Mouse (Mus musculus): ENCODE results near the gene Tmbim7. TPM values are rescaled to one million over a fixed set of nuclear protein-coding genes. Genes with fewer than 3 reads are reported as not detected.

Gene Tmbim7
- total RNA-seq, 2 experiments from 2014 or later = not detected

DNA sequence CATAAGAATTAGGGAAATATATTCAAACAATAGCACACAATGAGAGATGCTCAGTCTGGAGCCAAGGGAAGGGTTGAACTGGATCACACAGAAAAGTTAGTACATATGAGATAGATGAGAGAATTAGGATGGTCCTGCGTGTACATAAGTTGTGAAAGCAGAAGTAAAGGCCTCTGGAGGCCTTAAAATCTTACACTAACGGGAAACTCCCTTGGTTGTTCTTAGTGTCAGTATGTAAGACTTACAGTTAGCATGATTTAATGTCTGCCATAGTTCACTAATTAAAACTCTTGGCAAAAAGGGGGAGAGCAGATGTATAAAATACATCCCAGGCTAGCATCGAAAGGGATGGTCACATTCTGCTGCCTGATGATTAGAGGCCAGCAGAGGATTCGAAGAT, 2.8 kb downstream of the Tmbim7 start:
- intact Hi-C loops (cut with DNase I) = no loop called here
- no peak for DNase-seq

DNA sequence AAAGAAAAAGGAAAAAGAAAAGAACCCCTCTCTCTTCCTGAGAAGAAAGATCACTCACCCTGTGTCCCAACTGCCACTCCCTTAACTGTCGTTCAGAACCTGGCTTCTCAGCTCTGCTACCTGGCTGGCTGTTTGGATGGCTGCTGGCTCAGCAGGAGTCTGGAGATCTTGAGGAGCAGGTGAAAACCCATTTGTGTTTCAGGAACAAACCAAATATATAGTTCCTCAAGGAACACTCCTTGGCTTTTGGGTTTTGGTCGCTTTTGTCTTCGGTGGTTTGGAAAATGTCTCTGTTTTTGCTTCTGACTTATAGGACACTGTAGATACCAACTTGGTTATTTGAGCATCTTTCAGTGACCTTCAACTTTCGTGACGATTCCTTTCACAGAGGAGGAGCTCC, 6.1 kb downstream of the Tmbim7 start, which contains the start of gene Gatad1:
TSS of gene Gatad1 (minus strand) at position 101 of the 400 bp plus-strand sequence.
- DNase-seq = no peak
- intact Hi-C loops (cut with DNase I) = no loop called here

DNA sequence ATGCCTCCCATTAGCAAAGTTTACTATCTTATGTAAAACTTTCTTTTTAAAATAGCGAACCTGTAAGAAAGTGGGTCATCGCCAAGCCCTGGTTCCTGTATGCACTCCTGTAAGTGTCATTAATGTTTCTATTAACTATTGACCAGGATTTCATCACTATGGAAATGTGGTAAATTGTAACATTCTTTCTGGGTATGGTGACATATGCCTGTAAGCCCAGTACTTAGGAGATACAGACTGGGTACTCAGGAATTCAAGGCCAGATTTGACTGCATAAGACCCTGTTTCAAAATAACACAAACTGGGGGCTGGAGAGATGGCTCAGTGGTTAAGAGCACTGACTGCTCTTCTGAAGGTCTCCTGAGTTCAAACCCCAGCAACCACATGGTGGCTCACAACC, 14.2 kb downstream of the Tmbim7 start:
- intact Hi-C loops (cut with DNase I) = no loop called here

DNA sequence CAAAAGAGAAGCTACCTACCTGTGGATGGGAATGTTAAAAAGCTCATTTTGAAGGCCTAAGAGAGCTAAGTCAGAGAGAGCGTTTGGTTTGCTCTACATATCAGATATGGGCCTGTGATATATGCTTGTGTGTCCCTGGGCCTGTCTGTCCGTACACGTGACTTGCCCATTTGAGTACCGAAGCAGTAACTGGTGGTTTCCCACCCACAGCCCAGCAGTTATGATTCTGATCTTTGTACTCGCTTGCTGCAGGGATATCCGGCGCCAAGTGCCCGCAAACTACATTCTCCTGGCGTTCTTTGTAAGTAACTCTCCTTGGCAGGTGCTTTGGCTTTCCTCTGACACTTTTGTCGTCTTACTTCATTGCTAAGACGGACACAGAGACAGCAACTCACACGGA, 15.6 kb downstream of the Tmbim7 start:
- no peak for DNase-seq
- intact Hi-C loops (cut with DNase I) = no loop called here

More for the DNA sequence above, 14.2 kb downstream of the Tmbim7 start:
- no peak for DNase-seq

DNA sequence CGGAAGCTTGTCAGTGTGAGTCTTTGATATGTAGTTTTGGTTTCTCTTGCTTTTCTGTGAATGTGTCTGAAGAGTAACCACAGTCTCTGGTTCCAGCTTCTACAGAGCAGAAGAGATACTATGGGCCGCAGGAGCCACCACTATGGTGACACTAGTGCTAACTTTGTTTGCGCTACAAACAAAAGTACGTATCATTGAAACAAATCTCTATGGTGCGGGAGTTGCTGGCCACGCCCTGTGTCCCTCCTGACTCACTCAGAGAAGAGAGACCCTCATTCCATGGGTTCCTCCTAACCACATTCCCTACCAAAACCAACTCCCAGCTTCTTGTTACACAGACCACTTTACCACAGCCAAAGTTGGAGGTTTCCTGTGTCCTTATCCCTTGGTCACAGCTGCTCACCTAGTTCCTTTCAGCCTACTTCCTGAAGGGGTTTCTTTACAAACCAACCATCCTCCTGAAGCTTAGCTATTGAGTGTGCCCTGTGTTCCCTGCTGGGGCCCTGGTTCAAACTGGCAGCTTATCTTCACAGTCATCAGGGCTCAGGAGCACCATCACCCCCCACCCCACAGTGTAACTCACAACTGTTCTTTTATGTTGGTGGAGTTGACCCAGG, 19.1 kb downstream of the Tmbim7 start:
- DNase-seq = no peak
- intact Hi-C loops (cut with DNase I) = no loop called here

DNA sequence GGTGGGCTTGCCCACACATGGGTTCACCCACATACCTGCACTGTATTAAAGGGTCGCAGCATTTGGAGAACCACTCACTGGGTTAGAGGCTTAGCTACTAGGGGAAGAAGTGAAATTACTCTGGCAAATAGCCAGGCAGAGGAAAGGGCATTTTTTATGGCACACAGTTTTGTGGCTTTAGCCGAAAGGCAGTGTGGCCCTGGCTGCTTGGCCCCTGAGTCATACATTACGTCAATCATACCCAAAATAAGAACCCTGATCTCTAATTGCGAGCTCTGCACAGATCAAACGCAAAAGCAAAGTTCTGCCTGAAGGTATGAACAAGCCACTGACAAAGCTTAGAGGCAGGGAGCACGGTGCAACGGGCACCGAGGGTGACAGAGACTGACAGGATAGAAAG, 37.3 kb downstream of the Tmbim7 start:
- intact Hi-C loops (cut with DNase I) = no loop called here
- DNase-seq = no peak

DNA sequence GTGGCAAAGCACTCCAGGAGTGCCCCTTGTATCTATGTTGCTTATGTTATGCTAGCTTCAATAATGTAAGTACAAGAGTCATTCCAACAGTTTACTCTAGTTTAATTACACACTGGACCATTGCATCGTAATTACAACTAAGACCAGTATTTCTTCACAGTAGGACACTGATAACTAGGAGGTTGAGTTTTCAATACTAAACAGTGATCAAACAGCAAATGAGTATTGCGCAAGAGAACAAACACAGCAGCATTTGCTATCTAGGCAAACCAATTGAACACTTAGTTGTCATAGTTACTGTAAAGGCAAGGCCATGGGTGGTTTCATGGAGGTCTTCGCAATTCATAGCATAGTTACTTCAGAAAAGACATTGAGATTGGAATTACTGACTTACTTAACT, 40.3 kb downstream of the Tmbim7 start:
- intact Hi-C loops (cut with DNase I) = no loop called here

DNA sequence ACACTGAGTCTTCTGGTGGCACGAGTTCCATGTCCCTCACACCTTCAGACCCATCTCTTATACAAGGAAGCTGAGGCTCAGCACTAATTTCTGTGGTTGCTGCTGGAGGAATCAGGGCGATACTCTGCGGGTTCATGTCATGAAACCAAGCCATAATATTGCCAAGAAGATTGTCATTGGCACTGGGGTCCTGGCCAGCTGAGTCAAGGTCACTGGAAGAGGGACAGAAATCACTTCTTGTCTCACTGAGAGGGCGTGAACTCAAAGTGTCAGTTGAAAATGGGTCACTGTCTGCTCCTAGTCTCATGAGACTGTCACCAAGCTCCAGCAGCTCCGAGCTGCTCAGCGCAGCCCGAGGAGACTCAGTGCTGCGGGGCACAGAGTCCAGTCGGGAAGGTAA, 42.0 kb downstream of the Tmbim7 start:
- intact Hi-C loops (cut with DNase I) = no loop called here
- no peak for DNase-seq

More for the DNA sequence above, 40.3 kb downstream of the Tmbim7 start:
- no peak for DNase-seq

DNA sequence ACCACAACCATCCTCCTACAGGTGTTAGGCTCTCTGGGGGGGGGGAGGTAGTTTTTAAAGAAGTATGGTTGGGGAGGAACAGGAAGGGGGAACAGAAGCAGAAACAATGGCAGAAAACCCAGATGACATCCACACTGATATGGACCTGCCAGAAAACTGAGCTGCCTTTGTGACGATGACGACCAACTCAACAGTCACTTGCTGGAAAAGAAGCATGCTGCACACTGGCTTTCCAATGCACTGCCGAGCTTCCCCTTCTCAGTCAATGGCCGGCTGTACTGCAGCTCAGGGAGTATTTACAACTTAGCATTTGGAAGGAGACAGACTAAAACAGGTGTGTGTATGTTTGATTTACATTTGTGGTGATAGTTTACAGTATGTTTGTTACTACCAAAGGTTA, 44.2 kb downstream of the Tmbim7 start:
- no peak for DNase-seq
- intact Hi-C loops (cut with DNase I) = no loop called here

DNA sequence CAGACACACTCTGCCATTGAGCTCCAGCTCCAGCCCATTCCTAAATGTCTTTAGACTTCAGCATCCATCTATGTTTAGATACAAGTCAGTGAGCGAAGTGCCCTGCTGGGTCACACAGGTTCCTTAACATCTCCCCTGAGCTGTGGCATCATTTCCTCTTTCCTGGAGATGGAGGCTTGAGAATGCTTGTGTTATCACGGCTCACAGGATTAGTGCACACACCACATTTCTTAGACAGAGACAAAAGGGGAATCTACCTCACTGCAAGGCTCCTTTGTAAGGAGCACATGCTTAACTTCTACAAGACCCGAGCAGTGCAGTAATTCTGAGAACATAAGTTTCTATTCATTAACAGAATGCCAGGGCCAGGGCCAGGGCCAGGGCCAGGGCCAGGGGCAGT, 45.0 kb downstream of the Tmbim7 start:
- DNase-seq = no peak
- intact Hi-C loops (cut with DNase I) = no loop called here

DNA sequence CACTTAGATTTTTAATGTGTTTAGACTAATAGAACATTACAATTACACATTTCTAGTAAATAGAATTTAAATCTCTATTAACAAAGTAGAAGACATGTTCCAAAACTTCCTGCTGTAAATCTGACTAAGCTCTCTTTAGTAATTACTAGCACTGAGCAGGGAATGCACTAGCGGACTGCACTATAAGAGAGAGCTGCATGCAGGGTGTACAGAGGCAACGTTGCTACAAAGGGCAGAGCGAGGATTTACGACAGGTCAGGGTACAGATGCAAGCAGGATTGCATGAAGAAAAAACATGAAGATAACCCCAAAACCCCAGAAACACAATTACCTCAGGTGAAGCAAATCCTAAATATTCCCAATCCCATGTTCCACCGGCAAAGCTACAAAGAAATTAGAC, 49.0 kb downstream of the Tmbim7 start:
- no peak for DNase-seq
- intact Hi-C loops (cut with DNase I) = no loop called here

DNA sequence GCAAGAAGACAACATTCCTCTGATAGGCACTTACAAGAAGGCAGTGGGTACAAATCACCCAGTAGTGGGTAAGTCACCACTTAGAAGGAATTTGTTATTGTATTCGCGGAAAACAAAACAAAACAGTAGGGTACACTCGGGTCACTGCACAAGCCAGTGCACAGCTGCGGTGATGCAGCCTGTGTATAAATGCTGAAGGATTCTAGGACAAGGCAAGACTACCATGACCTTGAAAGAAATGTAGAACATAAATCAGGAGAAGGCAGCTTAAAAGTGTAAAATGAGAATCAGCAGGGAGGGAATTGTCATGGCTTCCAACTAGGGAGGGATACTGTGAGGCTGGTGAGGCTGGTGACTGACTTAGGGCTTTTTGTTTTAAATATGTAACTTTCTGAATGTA, 51.2 kb downstream of the Tmbim7 start:
- no peak for DNase-seq
- intact Hi-C loops (cut with DNase I) = no loop called here

DNA sequence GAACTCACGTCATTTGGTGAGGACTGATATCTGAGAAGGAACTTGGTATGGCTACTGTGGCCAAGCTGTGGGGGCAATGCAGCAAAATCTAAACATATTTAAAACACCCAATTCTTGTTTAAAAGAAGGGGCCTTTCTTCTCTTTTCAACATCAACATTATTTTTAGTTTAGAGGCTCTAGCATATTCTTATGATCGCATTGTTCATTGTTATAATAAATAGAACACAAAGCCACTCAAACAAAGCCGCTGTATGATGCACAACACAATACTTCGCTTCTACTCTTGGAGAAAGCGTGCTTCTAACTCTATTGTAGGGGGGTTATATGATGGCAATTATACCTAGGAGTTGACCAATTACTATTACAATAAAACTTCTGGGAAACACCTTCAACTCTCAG, 64.8 kb downstream of the Tmbim7 start:
- intact Hi-C loops (cut with DNase I) = no loop called here
- DNase-seq = no peak

DNA sequence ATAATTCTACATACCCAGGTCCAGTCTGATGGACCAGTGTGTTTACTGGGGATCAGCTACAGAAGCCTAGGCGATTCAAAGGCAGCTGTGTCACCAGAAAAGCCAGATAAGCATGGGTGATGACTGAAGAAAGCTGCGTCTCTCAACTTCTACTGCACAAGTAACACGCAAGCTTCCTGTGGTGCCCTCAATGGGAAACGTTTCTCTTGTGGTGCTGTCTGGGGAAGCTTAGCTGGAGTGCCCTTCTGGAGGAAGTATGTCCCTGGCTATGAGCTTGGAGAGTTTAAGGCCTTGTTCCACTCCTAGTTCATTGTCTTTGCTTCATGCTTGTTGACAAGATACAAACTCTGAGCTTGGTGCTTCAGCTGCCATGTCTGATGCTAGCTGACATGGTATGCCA, 68.4 kb downstream of the Tmbim7 start:
- intact Hi-C loops (cut with DNase I) = no loop called here
- DNase-seq = no peak

DNA sequence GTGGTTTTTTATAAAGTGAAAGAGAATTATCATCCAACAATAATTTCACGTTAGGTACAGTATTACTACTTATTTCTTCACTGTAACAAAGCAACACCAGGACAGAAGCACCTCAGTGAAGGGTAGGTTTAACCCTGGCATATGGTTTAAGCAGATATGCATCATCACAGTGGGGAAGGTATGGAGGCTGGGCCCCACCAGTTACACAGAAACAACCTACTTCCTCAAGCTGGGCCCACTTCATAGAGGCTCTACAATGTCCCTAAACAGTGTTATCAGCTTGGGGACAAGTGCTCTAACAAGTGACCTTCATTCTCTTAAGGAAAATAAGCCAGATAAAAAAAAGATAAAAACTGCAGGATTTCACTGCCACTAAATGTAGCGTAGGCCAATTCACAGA, 71.9 kb downstream of the Tmbim7 start:
- intact Hi-C loops (cut with DNase I) = no loop called here
- no peak for DNase-seq

DNA sequence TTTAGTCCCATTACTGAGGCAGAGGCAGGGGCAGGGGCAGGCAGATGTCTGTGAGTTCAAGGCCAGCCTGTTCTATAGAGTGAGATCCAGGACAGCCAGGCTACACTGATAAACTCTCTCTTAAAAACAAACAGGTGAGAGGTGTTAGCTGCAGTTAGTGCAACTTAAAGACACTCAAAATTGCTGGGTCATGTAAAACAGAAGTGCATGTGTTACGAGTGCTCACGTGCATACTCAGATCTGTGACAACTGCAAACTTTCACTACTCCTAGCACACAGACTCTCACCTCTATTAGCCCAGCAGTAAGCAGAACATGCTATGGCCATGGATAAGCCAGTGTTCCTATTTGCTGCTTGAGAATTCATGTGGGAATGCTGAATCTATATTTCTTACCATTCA, 72.4 kb downstream of the Tmbim7 start:
- intact Hi-C loops (cut with DNase I) = no loop called here
- no peak for DNase-seq

DNA sequence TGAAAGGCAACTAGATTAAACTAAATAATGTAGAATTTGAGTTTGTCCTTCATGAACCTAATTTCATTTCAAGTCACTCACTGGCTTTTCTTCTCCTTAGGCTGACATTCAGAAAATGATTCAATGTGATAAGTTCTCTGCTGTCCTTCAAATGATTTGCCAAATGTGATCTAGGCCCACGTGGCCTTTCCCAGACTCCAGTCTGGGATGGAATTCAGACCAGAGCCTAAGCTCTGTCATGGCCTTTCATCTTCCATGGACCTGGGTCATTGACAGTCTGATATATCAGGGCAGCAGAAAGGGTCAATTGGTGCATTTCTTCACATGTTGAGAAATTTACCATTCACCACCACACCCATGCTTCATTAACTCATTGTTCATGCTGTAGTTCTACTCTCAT, 74.5 kb downstream of the Tmbim7 start:
- no peak for DNase-seq
- intact Hi-C loops (cut with DNase I) = no loop called here

DNA sequence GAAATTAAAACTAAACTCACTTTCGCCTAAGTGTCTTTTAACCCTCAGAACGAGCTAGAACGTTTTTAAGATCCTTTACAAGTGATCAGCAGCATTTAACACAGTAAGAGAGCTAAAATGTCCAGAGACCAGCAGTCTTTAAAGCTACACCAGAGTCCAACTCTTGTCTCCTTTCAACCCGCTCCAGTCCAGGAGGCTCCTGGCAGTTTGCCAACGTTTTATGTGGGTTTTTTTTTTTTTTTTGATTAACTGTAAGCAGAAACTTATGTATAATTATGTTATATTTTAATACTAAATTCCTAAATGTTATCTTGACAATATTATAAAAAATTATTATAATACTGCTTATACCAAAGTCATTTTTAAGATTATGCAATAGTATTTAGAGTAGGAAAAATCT, 77.8 kb downstream of the Tmbim7 start:
- intact Hi-C loops (cut with DNase I) = no loop called here
- no peak for DNase-seq

Small RNA genes within 50 kb of the gene (microRNA-seq; reads per million reads assigned to microRNA genes)
- gene Gm22926 (ENCODE audit: borderline number of aligned reads in 2 of 2) (0 reads per million in 2 experiments), gene Gm26238 (ENCODE audit: borderline number of aligned reads in 2 of 2) (0 reads per million in 2 experiments)

Other genes with a start within 250 kb of the Tmbim7 start
- 10 to 100 TPM; 10.9 to 11.9 TPM for gene Fam133b, start 107.3 kb upstream of the Tmbim7 start, total RNA-seq (2021)
- 1 to 10 TPM; 1.6 to 1.7 TPM for gene 1700109H08Rik, start 79.6 kb upstream of the Tmbim7 start, total RNA-seq (2021)
- 1 to 10 TPM; 9.1 to 9.5 TPM for gene Pex1, start 55.1 kb upstream of the Tmbim7 start, total RNA-seq (2021)
- 1 to 10 TPM; 5.4 to 5.5 TPM for gene Rbm48, start 54.6 kb upstream of the Tmbim7 start, total RNA-seq (2021)
- gene Gatad1, start 6.0 kb downstream of the Tmbim7 start, total RNA-seq (2021) = 100 to 1,000 TPM in 1 of 2 experiments, 10 to 100 TPM in 1; 100.0 to 107 TPM
- 10 to 100 TPM; 21.8 to 24.0 TPM for gene Ankib1, start 151.7 kb downstream of the Tmbim7 start, total RNA-seq (2021)
- 10 to 100 TPM; 30.9 to 33.5 TPM for gene Krit1, start 152.0 kb downstream of the Tmbim7 start, total RNA-seq (2021)
- gene Lrrd1, start 194.0 kb downstream of the Tmbim7 start, total RNA-seq (2021) = not detected
- 1 to 10 TPM; 3.1 TPM for gene Mterf1a, start 242.8 kb downstream of the Tmbim7 start, total RNA-seq (2021)